ENCODE assay signal across 8 mouse cellular contexts in genomic region chr3:116861540-116862067, GRCm38 (mm10). TPM values are rescaled to one million over a fixed set of nuclear protein-coding genes. Genes with fewer than 3 reads are reported as not detected.
DNase-seq lines count a peak whose midpoint lies in the region; ATAC-seq lines count a peak whose summit lies in the region.

No protein-coding gene starts in this region.

- WGBS in intestine, embryonic 16.5 days = 1% methylated on average over 25 of the region's 25 CpGs
- 3% methylated on average over 25 of the region's 25 CpGs for WGBS in midbrain, embryonic 10.5 days

- peak overlapping the region; percentile 73 for H3K27ac ChIP-seq in intestine, embryonic 16.5 days (ENCODE audit: low read length)
- H3K27ac ChIP-seq in midbrain, embryonic 10.5 days (replicated peaks) = peak overlapping the region; percentile 74

- H3K9me3 ChIP-seq in intestine, embryonic 16.5 days (ENCODE audit: control insufficient read depth, low read length) = no peaks in the 10 kb centered on the region
- H3K9me3 ChIP-seq in midbrain, embryonic 10.5 days (replicated peaks) = no peaks in the 10 kb centered on the region

- H3K9ac ChIP-seq in intestine, embryonic 16.5 days (ENCODE audit: low read depth, low read length) = peak overlapping the region; percentile 68

- peak overlapping the region; percentile 63 for H3K4me3 ChIP-seq in intestine, embryonic 16.5 days (ENCODE audit: low read length)
- H3K4me3 ChIP-seq in midbrain, embryonic 10.5 days = peak overlapping the region; percentile 66

- H3K4me2 ChIP-seq in intestine, embryonic 16.5 days (ENCODE audit: low read depth, low read length) = peak overlapping the region; percentile 83

- H3K27me3 ChIP-seq in intestine, embryonic 16.5 days (replicated peaks; ENCODE audit: control insufficient read depth, insufficient read depth, low read length) = no peaks in the 10 kb centered on the region
- H3K27me3 ChIP-seq in midbrain, embryonic 10.5 days (ENCODE audit: low read depth, poor library complexity, severe bottlenecking) = no peaks in the 10 kb centered on the region

- no peaks in the 10 kb centered on the region for H3K36me3 ChIP-seq in intestine, embryonic 16.5 days (ENCODE audit: control insufficient read depth, insufficient read depth, low read length)
- H3K36me3 ChIP-seq in midbrain, embryonic 10.5 days = no peaks in the 10 kb centered on the region

- ATAC-seq in granulocyte monocyte progenitor cell, adult 5-6 weeks (replicated peaks; ENCODE audit: poor library complexity, severe bottlenecking) = peak; percentile 36
- peak; percentile 90 for ATAC-seq in intestine, embryonic 16.5 days

- intact Hi-C loops in left cerebral cortex, postnatal 4 days (cut with DNase I) = no loop called here

- H3K4me1 ChIP-seq in intestine, embryonic 16.5 days (ENCODE audit: control insufficient read depth, insufficient read depth, low read length) = peaks cover 9% of the 10 kb centered on the region
- peaks cover 7% of the 10 kb centered on the region; the same call in 1 of the 2 replicates for H3K4me1 ChIP-seq in midbrain, embryonic 10.5 days

- DNase-seq in adrenal gland, adult 18-20 months (ENCODE audit: low spot score in 2 of 2) = peak; percentile 55 to 58
- peak; percentile 83 for DNase-seq in embryo, embryonic 11 days
- peak; percentile 30 for DNase-seq in left cerebral cortex, postnatal 4 days
- peak; percentile 65 for DNase-seq in midbrain, embryonic 10.5 days (ENCODE audit: low spot score)
- DNase-seq in right cerebral cortex, postnatal 25 days = peak; percentile 50
- DNase-seq in urinary bladder, postnatal 4 days (ENCODE audit: low spot score in 2 of 2) = peak; percentile 46 to 62

RNA-seq across cellular contexts. Expression of gene Frrs1, which starts 2.3 kb away (rescaled TPM):
- total RNA-seq in adrenal gland, adult 18-20 months (2021) = 10 to 100 TPM in 1 of 2 experiments, 1 to 10 TPM in 1; 5.0 to 19.6 TPM
- 77.3 and 86.5 TPM in 2 replicates for total RNA-seq in granulocyte monocyte progenitor cell, adult 5-6 weeks (2014; fragmentation: Nextera tagmentation)
- 40.2 and 56.2 TPM in 2 replicates for total RNA-seq in granulocyte monocyte progenitor cell, adult 5-6 weeks (2017)
- 44.6 and 44.7 TPM in 2 replicates for polyA plus RNA-seq in intestine, embryonic 16.5 days (2015; fragmentation: Nextera tagmentation; extraction: Ambion mirVana)
- total RNA-seq in left cerebral cortex, postnatal 4 days (2021) = 1 to 10 TPM; 1.2 to 3.0 TPM
- 8.5 and 11.5 TPM in 2 replicates for polyA plus RNA-seq in midbrain, embryonic 10.5 days (2016; fragmentation: Nextera tagmentation; extraction: Ambion mirVana)

RNA-seq across cellular contexts. Expression of gene Agl, which starts 53.6 kb away (rescaled TPM):
- 10 to 100 TPM; 50.4 to 61.2 TPM for total RNA-seq in adrenal gland, adult 18-20 months (2021)
- total RNA-seq in granulocyte monocyte progenitor cell, adult 5-6 weeks (2014; fragmentation: Nextera tagmentation) = 21.0 and 26.1 TPM in 2 replicates
- total RNA-seq in granulocyte monocyte progenitor cell, adult 5-6 weeks (2017) = 11.1 and 12.5 TPM in 2 replicates
- 9.9 and 10.3 TPM in 2 replicates for polyA plus RNA-seq in intestine, embryonic 16.5 days (2015; fragmentation: Nextera tagmentation; extraction: Ambion mirVana)
- total RNA-seq in left cerebral cortex, postnatal 4 days (2021) = 10 to 100 TPM; 30.8 to 31.0 TPM
- 9.0 and 12.0 TPM in 2 replicates for polyA plus RNA-seq in midbrain, embryonic 10.5 days (2016; fragmentation: Nextera tagmentation; extraction: Ambion mirVana)

Comparison
In these comparisons a context has a peak if more than half of its experiments do, and no peak if none do; other contexts are left out.
1. Peak in every context shown above with its lines: DNase-seq, ATAC-seq, H3K4me3 ChIP-seq and H3K27ac ChIP-seq.
2. DNase-seq: peak in every context shown above with its lines; median percentile 83 in embryo, embryonic 11 days; 65 in midbrain, embryonic 10.5 days; 56 in adrenal gland, adult 18-20 months; 54 in urinary bladder, postnatal 4 days; 50 in right cerebral cortex, postnatal 25 days; 30 in left cerebral cortex, postnatal 4 days.